Mouse (Mus musculus): Measurements from ENCODE around the gene Eif3a.

The Eif3a gene

GRCm38 (mm10) chr19:60758896-60759835, 31.3 kb downstream of the Eif3a start:
- DNase-seq = no peak

GRCm38 (mm10) chr19:60757099-60757785, 33.2 kb downstream of the Eif3a start:
- no peak for DNase-seq

- DNase-seq = peak; percentile 45
These were observed 34.0 kb downstream of the Eif3a start for GRCm38 (mm10) chr19:60756192-60757098.

- peak; percentile 89 for DNase-seq
These were observed 34.8 kb downstream of the Eif3a start, which contains the start of gene Nanos1 for GRCm38 (mm10) chr19:60755438-60756191. Nanos1 (plus strand) TSS chr19:60755987.

- DNase-seq = no peak
These were observed 42.7 kb downstream of the Eif3a start for GRCm38 (mm10) chr19:60747801-60748200.

GRCm38 (mm10) chr19:60743767-60744547, 46.5 kb downstream of the Eif3a start:
- DNase-seq = no peak

- DNase-seq = no peak
These were observed 49.9 kb downstream of the Eif3a start for GRCm38 (mm10) chr19:60740560-60740959.

- peak; percentile 25 for DNase-seq
These were observed 58.5 kb downstream of the Eif3a start for GRCm38 (mm10) chr19:60731966-60732365.

GRCm38 (mm10) chr19:60731299-60731698, 59.2 kb downstream of the Eif3a start:
- no peak for DNase-seq

- no peak for DNase-seq
These were observed 60.1 kb downstream of the Eif3a start for GRCm38 (mm10) chr19:60730281-60730852.

- DNase-seq = no peak
These were observed 74.1 kb downstream of the Eif3a start for GRCm38 (mm10) chr19:60716381-60716780.

GRCm38 (mm10) chr19:60712577-60712976, 77.9 kb downstream of the Eif3a start:
- no peak for DNase-seq
